Mouse (Mus musculus) left cerebral cortex, adult 18-20 months (tissue): ENCODE measurements around the gene Zfyve1. TPM values are rescaled to one million over a fixed set of nuclear protein-coding genes. Genes with fewer than 3 reads are reported as not detected.

Experiments
- DNase-seq, 2 experiments: peaks; one replicate each; pipeline ENCODE4 v3.0.0; 2021 to 2022; ENCODE audit warnings: low spot score in 2 of 2, mixed read lengths in 1 of 2
- total RNA-seq, 2 experiments: library from RNA; stranded (reverse); gene quantifications; 2 replicates each; pipeline ENCODE4 v1.2.3; 2021

Gene Zfyve1
- total RNA-seq, 2 experiments from 2014 or later, result 42.7 to 46.6 TPM

- peak; percentile 20 to 57 for DNase-seq
Observed at GRCm38 (mm10) chr12:83525822-83526544, 71.0 kb downstream of the Zfyve1 start.

DNA sequence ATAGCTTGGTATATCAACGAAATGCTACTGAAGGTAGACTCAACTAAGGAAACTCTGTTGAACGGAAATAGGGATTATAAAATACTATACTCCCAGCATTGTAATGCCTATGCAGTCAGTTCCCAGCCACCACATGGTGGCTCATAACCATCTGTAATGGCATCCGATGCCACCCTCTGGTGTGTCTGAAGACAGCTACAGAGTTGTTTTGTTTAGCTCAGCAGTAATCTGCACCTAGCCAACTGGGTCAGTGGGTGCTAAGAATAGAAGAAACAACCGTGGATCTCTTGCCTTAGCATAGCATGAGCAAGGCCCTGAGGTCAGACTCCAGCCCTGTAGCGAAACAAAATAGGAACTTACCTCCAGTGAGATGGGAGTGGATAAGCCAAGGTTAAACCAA is 72.7 kb downstream of the Zfyve1 start:
- no peak for DNase-seq

DNA sequence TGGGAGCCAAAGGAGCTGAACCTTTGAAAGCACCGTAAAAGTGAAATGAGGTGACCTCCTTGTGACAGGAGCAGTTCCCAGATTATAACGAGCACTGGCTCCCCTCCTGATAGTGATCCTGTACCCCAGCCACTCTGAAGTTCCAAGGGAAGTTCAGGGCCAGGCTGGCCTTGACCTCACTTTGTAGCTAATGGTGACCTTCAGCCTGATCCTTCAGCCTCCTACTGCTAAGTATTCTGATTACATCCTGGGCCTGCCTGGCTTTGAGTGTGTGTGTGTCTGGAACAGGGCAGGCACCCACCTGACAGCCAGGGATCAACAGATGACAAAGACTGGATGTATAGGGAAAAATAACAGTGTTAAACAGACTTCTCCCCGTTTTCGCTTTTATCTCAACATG is 73.1 kb downstream of the Zfyve1 start:
- no peak for DNase-seq

GRCm38 (mm10) chr12:83523056-83523455 is 74.0 kb downstream of the Zfyve1 start:
- no peak for DNase-seq

DNA sequence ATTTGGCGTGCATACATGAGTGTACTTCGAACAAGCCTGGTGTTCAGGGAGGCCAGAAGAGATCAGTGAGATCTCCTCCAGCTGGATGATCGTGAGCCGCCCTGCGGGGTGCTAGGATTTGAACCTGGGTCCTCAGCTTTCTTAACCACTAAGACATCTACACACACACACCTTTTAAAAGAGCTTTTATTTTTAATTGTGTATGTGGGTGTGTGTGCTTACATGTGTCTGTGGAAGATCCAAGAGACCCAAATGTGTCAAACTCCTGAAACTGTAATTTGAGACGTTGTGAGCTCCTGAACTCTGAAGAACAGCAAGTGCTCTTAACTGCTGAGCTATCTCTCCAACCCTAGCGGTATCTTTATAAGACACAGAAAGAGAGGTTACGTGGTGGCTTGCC is 75.9 kb downstream of the Zfyve1 start:
- no peak for DNase-seq

- peak; percentile 95 for DNase-seq
Observed at GRCm38 (mm10) chr12:83520311-83520890, 76.6 kb downstream of the Zfyve1 start, which contains the start of gene Dcaf4. TSS of gene Dcaf4 (plus strand) at chr12:83520466.

GRCm38 (mm10) chr12:83517580-83517979 is 79.4 kb downstream of the Zfyve1 start:
- DNase-seq, result no peak

DNA sequence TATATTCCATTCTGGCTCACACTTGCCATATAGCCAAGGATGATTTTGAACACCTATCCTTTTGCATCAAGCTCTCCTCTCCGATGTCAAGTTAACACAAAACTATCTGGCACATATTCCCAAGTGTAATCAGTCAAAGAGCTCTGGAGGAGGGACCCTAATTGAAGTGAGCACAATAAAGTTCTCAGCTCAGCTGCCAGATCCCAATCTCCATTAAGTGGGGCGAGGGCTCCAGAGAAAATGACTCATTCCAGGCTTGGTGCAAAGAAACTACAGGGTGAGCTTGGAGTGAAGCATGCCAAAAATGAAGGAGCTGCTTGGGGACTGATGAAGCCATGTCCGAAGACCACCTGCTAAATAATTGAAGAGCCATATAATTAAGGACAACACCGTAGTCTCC is 82.8 kb downstream of the Zfyve1 start:
- DNase-seq, result no peak

DNA sequence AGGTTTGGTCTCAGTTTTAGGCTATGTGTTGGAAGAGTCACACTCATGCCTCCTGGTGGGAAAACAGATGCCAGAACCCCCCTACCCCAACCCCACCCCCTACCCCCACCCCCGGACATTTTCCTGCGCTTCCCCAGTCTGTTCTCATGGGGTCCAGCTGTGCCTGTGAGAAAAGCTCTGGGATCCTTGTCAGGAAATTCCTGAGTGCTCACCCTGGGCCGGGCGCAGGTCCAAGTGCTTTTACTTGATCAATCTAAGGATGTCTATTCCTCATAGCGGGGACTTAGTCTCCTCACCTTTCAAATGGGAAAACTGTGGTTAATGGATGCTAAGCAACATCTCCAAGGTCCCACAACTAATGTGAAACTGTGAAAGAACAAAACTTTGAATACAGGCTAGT is 83.8 kb downstream of the Zfyve1 start:
- DNase-seq, result no peak

- no peak for DNase-seq
Observed at GRCm38 (mm10) chr12:83512783-83513182, 84.2 kb downstream of the Zfyve1 start.

DNA sequence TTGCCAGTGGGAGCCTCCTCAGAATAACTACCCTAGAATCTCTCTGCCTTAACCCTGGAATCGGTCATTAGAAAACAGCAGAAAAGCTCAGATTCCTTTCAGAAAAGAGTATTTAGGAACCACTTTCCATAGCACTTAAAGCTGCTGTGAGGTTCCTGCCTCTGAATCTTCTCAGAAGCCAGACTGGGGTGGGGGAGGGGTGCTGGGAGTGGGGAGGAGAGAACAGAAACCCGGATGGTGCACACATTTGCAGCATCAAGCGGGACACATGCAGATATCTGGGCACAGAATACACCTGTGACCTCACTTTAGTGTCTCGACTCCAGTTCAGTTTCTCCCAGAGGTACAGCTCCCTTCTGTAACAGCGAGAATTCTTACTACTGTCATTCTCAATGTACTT is 86.4 kb downstream of the Zfyve1 start:
- DNase-seq, result no peak

DNA sequence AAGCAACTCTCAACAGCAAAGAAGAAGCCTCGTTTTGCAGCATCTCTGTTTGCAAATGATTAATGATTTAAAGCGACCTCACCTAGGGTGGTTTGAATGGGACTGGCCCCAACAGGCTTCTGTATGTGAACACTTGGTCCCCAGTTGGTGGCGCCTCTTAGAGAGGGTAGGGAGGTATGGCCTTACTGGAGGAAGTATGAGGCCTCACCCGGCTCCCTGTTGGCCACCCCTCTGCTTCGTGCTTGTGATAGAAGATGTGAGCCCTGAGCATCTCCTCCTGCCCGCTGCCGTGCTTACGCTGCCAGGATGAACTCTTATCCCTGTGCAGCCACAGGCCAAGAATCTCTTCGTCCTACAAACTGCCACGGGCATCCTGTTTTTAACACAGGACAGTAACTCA is 90.5 kb downstream of the Zfyve1 start:
- no peak for DNase-seq

GRCm38 (mm10) chr12:83502190-83502589 is 94.8 kb downstream of the Zfyve1 start:
- peak; percentile 65 to 75 for DNase-seq

GRCm38 (mm10) chr12:83499256-83499655 is 97.8 kb downstream of the Zfyve1 start:
- DNase-seq, result no peak

DNA sequence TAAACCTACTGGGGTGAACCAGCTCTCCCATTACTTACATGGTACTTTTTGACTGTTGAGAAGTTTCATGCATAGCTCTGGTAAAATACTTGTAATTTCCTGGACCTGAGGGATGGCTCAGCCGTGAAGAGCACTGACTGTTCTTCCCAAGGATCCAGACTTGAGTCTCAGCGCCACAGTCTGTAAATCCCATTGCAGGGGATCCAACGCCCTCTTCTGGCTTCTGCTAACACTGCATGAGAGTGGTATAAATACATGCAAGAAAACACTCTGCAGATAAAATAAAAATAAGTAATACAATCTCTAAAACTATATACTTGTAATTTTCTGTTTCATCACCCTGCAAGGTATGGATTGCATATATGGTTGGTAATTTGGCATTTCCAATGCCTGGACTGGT is 99.1 kb downstream of the Zfyve1 start:
- no peak for DNase-seq

DNA sequence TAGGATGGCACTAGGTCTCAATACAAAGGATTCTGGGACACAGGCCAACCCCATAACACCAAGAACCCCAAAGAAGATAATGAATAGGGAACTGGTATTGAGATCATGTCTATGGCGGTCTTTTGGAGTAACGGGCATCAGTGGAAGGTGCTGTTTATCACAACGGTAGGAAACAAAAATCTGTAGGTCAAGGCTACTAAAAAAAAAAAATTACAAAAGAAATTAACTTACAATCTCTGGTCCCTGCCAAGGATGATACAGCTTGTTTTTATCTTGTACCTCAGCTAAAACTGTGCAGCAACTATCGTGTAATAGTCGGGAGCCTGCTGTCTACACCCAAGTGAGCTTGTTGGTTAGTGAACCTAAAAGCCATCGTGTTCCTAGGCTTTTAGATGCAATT is 100.3 kb downstream of the Zfyve1 start:
- DNase-seq, result no peak

Other genes starting within 250 kb of the Zfyve1 start
- gene Dpf3, start 109.5 kb downstream of the Zfyve1 start, total RNA-seq, result 1 to 10 TPM; 4.9 to 5.6 TPM
- gene Dcaf4, start 76.8 kb downstream of the Zfyve1 start, total RNA-seq, result 10 to 100 TPM; 25.9 to 27.0 TPM
- 100 to 1,000 TPM; 101 TPM for gene Rbm25, start 34.0 kb upstream of the Zfyve1 start, total RNA-seq
- gene Psen1, start 90.9 kb upstream of the Zfyve1 start, total RNA-seq, result 10 to 100 TPM; 59.4 to 72.0 TPM
- 1 to 10 TPM; 8.5 to 8.9 TPM for gene Papln, start 166.4 kb upstream of the Zfyve1 start, total RNA-seq